Comparison of ENCODE assay signal across 9 mouse cellular contexts in the genomic region with DNA sequence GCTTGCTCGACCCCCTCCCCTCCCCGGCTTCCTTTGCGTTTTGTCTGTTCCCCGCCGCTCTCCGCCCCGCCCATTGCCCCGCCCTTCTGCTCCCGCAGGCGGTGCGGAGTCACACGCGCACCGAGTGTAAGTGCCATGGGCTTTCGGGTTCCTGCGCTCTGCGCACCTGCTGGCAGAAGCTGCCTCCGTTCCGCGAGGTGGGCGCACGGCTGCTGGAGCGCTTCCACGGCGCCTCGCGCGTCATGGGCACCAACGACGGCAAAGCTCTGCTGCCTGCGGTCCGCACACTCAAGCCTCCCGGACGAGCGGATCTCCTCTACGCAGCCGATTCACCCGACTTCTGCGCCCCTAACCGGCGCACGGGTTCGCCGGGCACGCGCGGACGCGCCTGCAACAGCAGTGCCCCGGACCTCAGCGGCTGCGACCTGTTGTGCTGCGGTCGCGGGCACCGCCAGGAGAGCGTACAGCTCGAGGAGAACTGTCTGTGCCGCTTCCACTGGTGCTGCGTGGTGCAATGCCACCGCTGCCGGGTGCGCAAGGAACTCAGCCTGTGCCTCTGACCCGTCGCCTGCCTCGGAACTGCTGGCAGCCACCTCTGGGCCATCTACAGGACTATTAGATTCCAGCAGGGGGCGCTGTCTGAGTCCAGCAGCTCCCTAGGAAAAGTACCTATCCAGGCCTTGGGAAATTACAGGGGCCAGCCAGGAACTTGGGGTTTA. TPM values are rescaled to one million over a fixed set of nuclear protein-coding genes. Genes with fewer than 3 reads are reported as not detected.
A peak's percentile ranks its signal among the peaks of the same experiment; 100 is the strongest.
DNase-seq lines count a peak whose midpoint lies in the region; ATAC-seq and TF ChIP-seq lines count a peak whose summit lies in the region.
"Had no signal": no experiment of that assay in that cellular context is flagged by ENCODE, and none has a peak within 500 bp of the region (broad histone marks: within the 10 kb centered on the region; RNA-seq: fewer than 3 reads in every experiment).

No protein-coding gene starts in this region.

- H3K27me3 ChIP-seq in stomach, embryonic 16.5 days (ENCODE audit: control insufficient read depth, insufficient read depth, low read length), result peaks cover 67% of the 10 kb centered on the region

- H3K27ac ChIP-seq in embryonic fibroblast, embryonic 13.5 days (ENCODE audit: insufficient read depth, low read length), result no peak overlapping the region
- H3K27ac ChIP-seq in stomach, embryonic 16.5 days (ENCODE audit: low read length), result no peak overlapping the region

- no peak for TF ChIP-seq POLR2A in embryonic fibroblast, embryonic 13.5 days (IDR thresholded peaks at IDR 0.05; ENCODE audit: low read depth, low read length)

- no peaks in the 10 kb centered on the region; the same call in 1 of the 2 replicates for H3K9me3 ChIP-seq in stomach, embryonic 16.5 days (replicated peaks; ENCODE audit: control insufficient read depth, low read length)

- intact Hi-C loops in heart, postnatal 14 days (cut with DNase I), result loop anchor here (1.0 kb wide), 1 partner anchor 24 kb away; no protein-coding TSS in a partner anchor

- DNase-seq in frontal cortex, postnatal 36 days (ENCODE audit: low spot score in 2 of 2), result no peak
- peak; percentile 78 for DNase-seq in WW6 (ENCODE audit: low read depth, low spot score)
- peak; percentile 66 to 76 for DNase-seq in heart, postnatal 14 days
- DNase-seq in layer of hippocampus, postnatal 10 days (ENCODE audit: low spot score in 2 of 2), result peak; percentile 63 to 65

- ATAC-seq in frontal cortex, adult (ENCODE audit: low TSS enrichment), result peak; percentile 19; the same call in 1 of the 2 replicates
- ATAC-seq in megakaryocyte-erythroid progenitor cell, adult 5-6 weeks (replicated peaks; ENCODE audit: low FRiP score, low TSS enrichment, poor library complexity, severe bottlenecking), result peak; percentile 20; the same call in 1 of the 2 replicates
- no peak for ATAC-seq in stomach, embryonic 16.5 days (ENCODE audit: insufficient read depth, low FRiP score)
- ATAC-seq: Patski had no signal

- H3K36me3 ChIP-seq in stomach, embryonic 16.5 days (ENCODE audit: control insufficient read depth, insufficient read depth, low read length), result no peaks in the 10 kb centered on the region

- H3K4me3 ChIP-seq in embryonic fibroblast, embryonic 13.5 days (ENCODE audit: insufficient read depth, low read length), result peak overlapping the region; percentile 39
- H3K4me3 ChIP-seq in stomach, embryonic 16.5 days (replicated peaks; ENCODE audit: low read length), result peak overlapping the region; percentile 44

- no peaks in the 10 kb centered on the region for H3K4me1 ChIP-seq in embryonic fibroblast, embryonic 13.5 days (ENCODE audit: control insufficient read depth, insufficient read depth, low read length)
- peaks cover 16% of the 10 kb centered on the region for H3K4me1 ChIP-seq in stomach, embryonic 16.5 days (ENCODE audit: control insufficient read depth, insufficient read depth, low read length)

- H3K9ac ChIP-seq in stomach, embryonic 16.5 days (ENCODE audit: low read length), result peak overlapping the region; percentile 37

- 1% methylated on average over 67 of the region's 67 CpGs for WGBS in stomach, embryonic 16.5 days

- 0 out of 2 replicates have a peak, but pooled peaks have one; percentile 24 for TF ChIP-seq CTCF in embryonic fibroblast, embryonic 13.5 days (IDR thresholded peaks at IDR 0.05; ENCODE audit: borderline replicate concordance, insufficient read depth, low read length)

- H3K4me2 ChIP-seq in stomach, embryonic 16.5 days (ENCODE audit: low read depth, low read length), result peak overlapping the region; percentile 72

RNA-seq across cellular contexts. Expression of a gene that starts 7.1 kb away (rescaled TPM):
- polyA plus RNA-seq in embryonic fibroblast, embryonic 13.5 days (2011; ENCODE audit: insufficient read length, low read depth, missing spikeins), result 1.8 and 2.7 TPM in 2 replicates
- not detected for total RNA-seq in heart, postnatal 14 days (2021)
- 1 to 10 TPM; 1.1 to 1.2 TPM for total RNA-seq in layer of hippocampus, postnatal 10 days (2021)
- total RNA-seq in megakaryocyte-erythroid progenitor cell, adult 5-6 weeks (2014; fragmentation: Nextera tagmentation), result not detected in 2 replicates
- total RNA-seq in megakaryocyte-erythroid progenitor cell, adult 5-6 weeks (2017), result not detected in 2 replicates
- 2.9 and 3.2 TPM in 2 replicates for polyA plus RNA-seq in stomach, embryonic 16.5 days (2015; fragmentation: Nextera tagmentation; extraction: Ambion mirVana)
- polyA plus RNA-seq: Patski had no signal

RNA-seq across cellular contexts. Expression of a gene that starts 12.5 kb away (rescaled TPM):
- not detected in 2 replicates for polyA plus RNA-seq in embryonic fibroblast, embryonic 13.5 days (2011; ENCODE audit: insufficient read length, low read depth, missing spikeins)
- total RNA-seq in heart, postnatal 14 days (2021), result under 1 TPM; 0.17 to 0.67 TPM
- total RNA-seq in layer of hippocampus, postnatal 10 days (2021), result 1 to 10 TPM in 1 of 2 experiments, under 1 TPM in 1; 0.75 to 1.3 TPM
- total RNA-seq in megakaryocyte-erythroid progenitor cell, adult 5-6 weeks (2014; fragmentation: Nextera tagmentation), result not detected in 2 replicates
- not detected in 2 replicates for total RNA-seq in megakaryocyte-erythroid progenitor cell, adult 5-6 weeks (2017)
- 2.4 and 2.8 TPM in 2 replicates for polyA plus RNA-seq in stomach, embryonic 16.5 days (2015; fragmentation: Nextera tagmentation; extraction: Ambion mirVana)
- polyA plus RNA-seq: Patski had no signal

RNA-seq across cellular contexts. Expression of a gene that starts 35.2 kb away (rescaled TPM):
- 0.26 and 0.32 TPM in 2 replicates for polyA plus RNA-seq in embryonic fibroblast, embryonic 13.5 days (2011; ENCODE audit: insufficient read length, low read depth, missing spikeins)
- total RNA-seq in heart, postnatal 14 days (2021), result 1 to 10 TPM; 1.2 TPM
- not detected for total RNA-seq in layer of hippocampus, postnatal 10 days (2021)
- total RNA-seq in megakaryocyte-erythroid progenitor cell, adult 5-6 weeks (2014; fragmentation: Nextera tagmentation), result not detected in 2 replicates
- not detected in 2 replicates for total RNA-seq in megakaryocyte-erythroid progenitor cell, adult 5-6 weeks (2017)
- 0.31 and 1.8 TPM in 2 replicates for polyA plus RNA-seq in stomach, embryonic 16.5 days (2015; fragmentation: Nextera tagmentation; extraction: Ambion mirVana)
- polyA plus RNA-seq: Patski had no signal

Comparison
In these comparisons a context has a peak if more than half of its experiments do, and no peak if none do; other contexts are left out.
1. DNase-seq: peak in WW6 (single experiment), heart, postnatal 14 days (2 of 2) and layer of hippocampus, postnatal 10 days (2 of 2); none in frontal cortex, postnatal 36 days (0 of 2).